Mouse (Mus musculus) kidney, adult 8-10 months (tissue): Measurements from ENCODE around the gene Pde6d.
A peak's percentile ranks its signal among the peaks of the same experiment; 100 is the strongest.

Experiments
- DNase-seq, 2 experiments: peaks; one replicate each; pipeline ENCODE4 v3.0.0; 2022

Pde6d gene

GRCm38 (mm10) chr1:86502221-86503048 is 80.0 kb downstream of the Pde6d start:
- DNase-seq, result no peak

DNA sequence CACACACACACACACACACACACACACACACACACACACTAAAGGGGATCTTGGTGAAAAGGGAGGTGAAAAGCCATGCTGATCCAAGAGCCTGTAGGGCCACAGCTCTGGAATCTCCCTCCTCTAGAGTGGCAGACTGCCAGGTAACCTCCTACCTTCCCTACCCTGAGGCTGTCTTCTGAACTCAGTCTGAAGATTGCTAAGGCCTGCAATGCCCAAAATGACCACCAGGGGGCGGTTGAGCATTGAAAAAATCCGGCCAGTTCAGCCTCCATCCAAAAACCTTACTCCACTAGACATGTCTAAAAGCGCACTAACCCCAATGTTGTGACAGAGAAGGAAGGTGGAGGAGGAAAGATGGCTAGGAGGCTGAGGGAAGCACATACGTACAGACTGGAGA is 80.9 kb downstream of the Pde6d start:
- peak; percentile 95 to 99 for DNase-seq

DNA sequence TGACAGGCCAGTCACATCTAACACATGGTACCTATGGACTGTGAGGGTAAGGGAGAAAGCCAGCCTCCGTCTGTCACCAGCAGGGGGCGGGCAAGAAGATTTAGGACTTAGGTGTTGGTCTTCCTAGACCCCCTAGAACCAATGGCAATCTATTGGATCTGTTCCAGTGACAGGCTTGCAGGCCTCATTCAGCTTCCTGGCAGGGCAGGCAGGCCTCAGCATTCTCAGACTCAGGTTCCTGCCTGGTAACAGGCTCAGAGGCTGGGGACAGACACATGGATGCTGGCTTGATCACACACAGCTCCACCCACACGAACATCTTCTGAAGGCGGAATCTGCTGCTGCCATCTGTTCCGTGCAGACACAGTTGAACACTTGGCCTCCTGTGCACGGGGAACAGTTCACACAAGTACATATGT is 81.3 kb downstream of the Pde6d start:
- peak in 1 of 2 experiments; percentile 70 for DNase-seq

DNA sequence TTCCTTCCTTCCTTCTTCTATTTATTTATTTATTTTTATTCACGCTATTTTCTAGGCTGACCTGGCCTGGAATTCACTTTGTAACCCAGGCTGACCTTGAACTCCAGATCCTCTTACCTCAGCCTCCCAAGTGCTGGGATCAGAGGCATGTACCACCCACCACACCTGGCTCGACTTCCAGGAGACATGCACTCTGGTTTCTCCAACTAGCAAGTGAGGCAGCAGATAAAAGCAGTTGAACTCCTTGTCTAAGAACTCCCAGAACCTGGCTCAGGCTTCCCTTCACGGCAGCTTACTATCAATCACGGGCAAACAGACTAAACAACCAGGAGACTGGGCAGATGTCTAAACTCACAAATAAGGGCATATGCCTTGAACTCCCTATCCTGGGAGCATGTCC is 81.7 kb downstream of the Pde6d start:
- no peak for DNase-seq

- peak in 1 of 2 experiments; percentile 83 for DNase-seq
Observed at GRCm38 (mm10) chr1:86499903-86500302, 82.5 kb downstream of the Pde6d start.

DNA sequence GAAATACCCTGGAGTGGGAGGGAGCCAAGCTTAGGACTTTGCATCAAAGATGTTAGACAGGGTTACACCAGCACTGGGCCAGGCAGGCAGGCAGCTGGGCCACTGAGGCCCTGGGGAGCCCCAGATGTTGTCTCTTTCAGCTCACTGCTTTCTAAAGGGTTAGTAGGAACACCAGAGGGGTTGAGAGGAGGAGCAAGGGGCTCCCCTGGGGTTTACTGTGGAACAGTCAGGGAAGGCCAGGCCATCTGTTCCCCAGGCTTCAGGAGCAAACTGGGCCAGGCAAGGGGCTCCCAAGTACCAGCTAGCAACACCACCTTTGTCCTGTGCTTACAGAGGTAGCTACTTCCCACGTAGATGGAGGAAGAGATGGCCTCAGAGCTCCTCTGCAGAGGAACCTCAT is 83.8 kb downstream of the Pde6d start:
- no peak for DNase-seq

GRCm38 (mm10) chr1:86497986-86498385 is 84.4 kb downstream of the Pde6d start:
- DNase-seq, result peak; percentile 84 to 91

DNA sequence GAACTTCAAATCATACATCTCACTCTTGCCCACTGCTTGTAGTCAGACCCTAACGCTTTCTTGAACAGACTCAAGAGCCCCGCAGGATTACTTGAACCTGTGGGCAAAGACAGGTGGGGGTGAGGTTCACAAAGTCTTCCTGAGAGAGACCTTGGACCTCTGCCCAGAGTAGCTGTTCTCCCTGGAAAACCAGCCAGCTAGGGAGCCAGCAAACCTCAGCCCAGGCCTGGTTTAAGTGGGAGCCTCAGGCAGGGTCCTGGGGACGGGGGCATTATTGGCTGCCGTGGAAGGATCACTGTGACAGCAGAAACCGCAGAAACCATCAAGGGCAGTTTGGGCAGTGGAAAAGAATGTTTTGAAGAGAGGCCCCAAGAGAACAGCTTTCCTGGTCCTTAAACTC is 85.1 kb downstream of the Pde6d start:
- DNase-seq, result peak; percentile 81 to 84

- no peak for DNase-seq
Observed at GRCm38 (mm10) chr1:86496340-86496739, 86.1 kb downstream of the Pde6d start.

DNA sequence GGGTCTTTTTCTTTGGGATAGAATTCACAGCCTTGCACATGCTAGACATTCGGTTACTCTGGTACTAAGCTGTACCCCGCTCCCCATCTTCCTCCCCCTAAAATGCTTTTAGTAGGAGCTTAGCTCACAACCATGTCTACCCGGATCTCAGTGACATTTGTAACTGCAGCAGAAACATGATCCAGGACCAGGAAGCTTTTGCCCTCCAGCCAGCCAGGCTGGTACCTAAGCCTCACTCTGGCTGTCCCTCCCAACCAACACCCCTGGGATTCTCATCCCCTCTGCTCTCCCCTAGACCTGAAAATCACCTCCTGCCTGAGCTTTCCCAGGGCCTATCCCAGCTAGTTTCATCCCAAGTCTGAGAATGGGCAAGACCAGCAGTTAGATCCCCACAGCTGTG is 88.6 kb downstream of the Pde6d start:
- no peak for DNase-seq
